Mouse (Mus musculus): Measurements from ENCODE around the gene Prkch. TPM values are rescaled to one million over a fixed set of nuclear protein-coding genes. Genes with fewer than 3 reads are reported as not detected.

Prkch gene
- total RNA-seq, 1 experiment from 2014 or later, result 15.9 TPM

- peak; percentile 97 for ATAC-seq (replicated peaks; ENCODE audit: low read depth, poor library complexity, severe bottlenecking)
Measured at GRCm38 (mm10) chr12:73779332-73780231, 195.0 kb downstream of the Prkch start.

GRCm38 (mm10) chr12:73781425-73782032 is 196.9 kb downstream of the Prkch start:
- ATAC-seq (replicated peaks; ENCODE audit: low read depth, poor library complexity, severe bottlenecking), result no peak

- no peak for ATAC-seq (replicated peaks; ENCODE audit: low read depth, poor library complexity, severe bottlenecking)
Measured at GRCm38 (mm10) chr12:73786909-73787308, 202.3 kb downstream of the Prkch start.

- no peak for ATAC-seq (replicated peaks; ENCODE audit: low read depth, poor library complexity, severe bottlenecking)
Measured at GRCm38 (mm10) chr12:73788850-73789249, 204.3 kb downstream of the Prkch start.

GRCm38 (mm10) chr12:73790571-73791108 is 206.0 kb downstream of the Prkch start:
- ATAC-seq (replicated peaks; ENCODE audit: low read depth, poor library complexity, severe bottlenecking), result 0 out of 2 replicates have a peak, but pooled peaks have one; percentile 12

GRCm38 (mm10) chr12:73793216-73793615 is 208.6 kb downstream of the Prkch start:
- no peak for ATAC-seq (replicated peaks; ENCODE audit: low read depth, poor library complexity, severe bottlenecking)

GRCm38 (mm10) chr12:73793744-73794143 is 209.1 kb downstream of the Prkch start:
- no peak for ATAC-seq (replicated peaks; ENCODE audit: low read depth, poor library complexity, severe bottlenecking)

GRCm38 (mm10) chr12:73794151-73794883 is 209.7 kb downstream of the Prkch start:
- ATAC-seq (replicated peaks; ENCODE audit: low read depth, poor library complexity, severe bottlenecking), result peak; percentile 68

- no peak for ATAC-seq (replicated peaks; ENCODE audit: low read depth, poor library complexity, severe bottlenecking)
Measured at GRCm38 (mm10) chr12:73799671-73800070, 215.1 kb downstream of the Prkch start.

- no peak for ATAC-seq (replicated peaks; ENCODE audit: low read depth, poor library complexity, severe bottlenecking)
Measured at GRCm38 (mm10) chr12:73800886-73801285, 216.3 kb downstream of the Prkch start.

- ATAC-seq (replicated peaks; ENCODE audit: low read depth, poor library complexity, severe bottlenecking), result no peak
Measured at GRCm38 (mm10) chr12:73801845-73802244, 217.2 kb downstream of the Prkch start.

- no peak for ATAC-seq (replicated peaks; ENCODE audit: low read depth, poor library complexity, severe bottlenecking)
Measured at GRCm38 (mm10) chr12:73802379-73803057, 217.9 kb downstream of the Prkch start.

- ATAC-seq (replicated peaks; ENCODE audit: low read depth, poor library complexity, severe bottlenecking), result no peak
Measured at GRCm38 (mm10) chr12:73803946-73804345, 219.3 kb downstream of the Prkch start.

- ATAC-seq (replicated peaks; ENCODE audit: low read depth, poor library complexity, severe bottlenecking), result no peak
Measured at GRCm38 (mm10) chr12:73805541-73805940, 220.9 kb downstream of the Prkch start.

- ATAC-seq (replicated peaks; ENCODE audit: low read depth, poor library complexity, severe bottlenecking), result no peak
Measured at GRCm38 (mm10) chr12:73806003-73806402, 221.4 kb downstream of the Prkch start.

GRCm38 (mm10) chr12:73807228-73807627 is 222.6 kb downstream of the Prkch start:
- ATAC-seq (replicated peaks; ENCODE audit: low read depth, poor library complexity, severe bottlenecking), result no peak

- ATAC-seq (replicated peaks; ENCODE audit: low read depth, poor library complexity, severe bottlenecking), result no peak
Measured at GRCm38 (mm10) chr12:73810041-73810795, 225.6 kb downstream of the Prkch start.

- ATAC-seq (replicated peaks; ENCODE audit: low read depth, poor library complexity, severe bottlenecking), result no peak
Measured at GRCm38 (mm10) chr12:73810903-73811302, 226.3 kb downstream of the Prkch start.

GRCm38 (mm10) chr12:73812198-73812597 is 227.6 kb downstream of the Prkch start:
- ATAC-seq (replicated peaks; ENCODE audit: low read depth, poor library complexity, severe bottlenecking), result no peak
